Mouse (Mus musculus): Measurements from ENCODE around the gene Scamp5. TPM values are rescaled to one million over a fixed set of nuclear protein-coding genes. Genes with fewer than 3 reads are reported as not detected.

The Scamp5 gene
- polyA plus RNA-seq (2015; fragmentation: Illumina TruSeq; extraction: RNeasy Lipid Tissue Mini Kit (QIAGEN cat#74804); ENCODE audit: low read depth, low replicate concordance): 344 TPM

GRCm38 (mm10) chr9:57467896-57468549, at the start of gene Scamp5:
Gene Scamp5, minus strand, starts transcription at chr9:57468060.

GRCm38 (mm10) chr9:57503622-57504380, 35.9 kb upstream of the Scamp5 start, which contains the start of gene Rpp25:
Gene Rpp25, plus strand, starts transcription at chr9:57504026.

DNA sequence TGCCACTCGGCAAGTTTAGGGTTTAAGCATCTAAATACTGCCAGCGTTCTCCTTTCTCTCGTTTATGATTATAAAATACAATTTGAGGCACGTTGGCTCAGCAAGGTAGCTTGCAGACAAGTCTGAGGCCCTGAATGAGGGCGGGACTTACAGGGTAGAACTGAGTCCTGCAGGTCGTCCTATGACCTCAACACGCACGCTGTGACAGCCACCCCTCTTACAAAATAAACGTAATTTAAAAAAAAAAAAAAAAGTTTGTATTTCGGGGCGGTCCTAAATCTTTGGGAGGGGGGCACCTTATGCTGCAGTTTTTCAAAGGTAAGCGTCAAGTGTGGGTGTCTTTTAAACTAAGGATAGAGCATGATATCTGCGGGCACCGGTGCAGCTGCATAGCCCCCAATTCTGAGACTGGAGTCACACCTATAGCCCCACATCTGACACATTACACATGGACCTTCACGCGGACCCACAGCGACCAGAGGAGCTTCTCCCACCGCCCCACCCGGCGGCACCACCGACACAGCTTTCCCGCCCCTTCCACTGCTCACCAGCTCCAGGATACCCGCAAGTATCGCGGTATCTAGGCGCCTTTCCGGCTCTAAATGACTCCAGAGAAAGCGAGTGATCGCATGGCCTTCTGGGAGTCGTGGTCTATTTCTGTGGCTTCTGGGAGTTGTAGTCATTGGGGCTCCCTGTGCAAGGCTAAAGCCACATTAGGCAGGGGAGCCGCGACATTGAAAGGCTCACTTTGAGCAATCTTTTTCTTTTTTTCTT, 28.2 kb downstream of the Scamp5 start, which contains the start of gene Ppcdc:
TSS of gene Ppcdc (minus strand) at position 603 of the 774 bp plus-strand sequence.

Other genes starting within 250 kb of the Scamp5 start
- gene Trcg1, start 231.5 kb downstream of the Scamp5 start, polyA plus RNA-seq (2015; fragmentation: Illumina TruSeq; extraction: RNeasy Lipid Tissue Mini Kit (QIAGEN cat#74804); ENCODE audit: low read depth, low replicate concordance): not detected
- 7.5 TPM for gene 1700017B05Rik, start 205.4 kb downstream of the Scamp5 start, polyA plus RNA-seq (2015; fragmentation: Illumina TruSeq; extraction: RNeasy Lipid Tissue Mini Kit (QIAGEN cat#74804); ENCODE audit: low read depth, low replicate concordance)
- gene Ppcdc, start 27.9 kb downstream of the Scamp5 start, polyA plus RNA-seq (2015; fragmentation: Illumina TruSeq; extraction: RNeasy Lipid Tissue Mini Kit (QIAGEN cat#74804); ENCODE audit: low read depth, low replicate concordance): 22.0 TPM
- 25.4 TPM for gene Rpp25, start 36.0 kb upstream of the Scamp5 start, polyA plus RNA-seq (2015; fragmentation: Illumina TruSeq; extraction: RNeasy Lipid Tissue Mini Kit (QIAGEN cat#74804); ENCODE audit: low read depth, low replicate concordance)
- 638 TPM for gene Cox5a, start 53.2 kb upstream of the Scamp5 start, polyA plus RNA-seq (2015; fragmentation: Illumina TruSeq; extraction: RNeasy Lipid Tissue Mini Kit (QIAGEN cat#74804); ENCODE audit: low read depth, low replicate concordance)
- 13.1 TPM for gene Fam219b, start 69.5 kb upstream of the Scamp5 start, polyA plus RNA-seq (2015; fragmentation: Illumina TruSeq; extraction: RNeasy Lipid Tissue Mini Kit (QIAGEN cat#74804); ENCODE audit: low read depth, low replicate concordance)
- gene Mpi, start 84.7 kb upstream of the Scamp5 start, polyA plus RNA-seq (2015; fragmentation: Illumina TruSeq; extraction: RNeasy Lipid Tissue Mini Kit (QIAGEN cat#74804); ENCODE audit: low read depth, low replicate concordance): 71.0 TPM
- 22.4 TPM for gene Scamp2, start 92.9 kb upstream of the Scamp5 start, polyA plus RNA-seq (2015; fragmentation: Illumina TruSeq; extraction: RNeasy Lipid Tissue Mini Kit (QIAGEN cat#74804); ENCODE audit: low read depth, low replicate concordance)
- gene Ulk3, start 121.4 kb upstream of the Scamp5 start, polyA plus RNA-seq (2015; fragmentation: Illumina TruSeq; extraction: RNeasy Lipid Tissue Mini Kit (QIAGEN cat#74804); ENCODE audit: low read depth, low replicate concordance): 26.8 TPM
- gene Cplx3, start 138.2 kb upstream of the Scamp5 start, polyA plus RNA-seq (2015; fragmentation: Illumina TruSeq; extraction: RNeasy Lipid Tissue Mini Kit (QIAGEN cat#74804); ENCODE audit: low read depth, low replicate concordance): 20.5 TPM
- not detected for gene Lman1l, start 152.7 kb upstream of the Scamp5 start, polyA plus RNA-seq (2015; fragmentation: Illumina TruSeq; extraction: RNeasy Lipid Tissue Mini Kit (QIAGEN cat#74804); ENCODE audit: low read depth, low replicate concordance)
- 32.9 TPM for gene Csk, start 185.6 kb upstream of the Scamp5 start, polyA plus RNA-seq (2015; fragmentation: Illumina TruSeq; extraction: RNeasy Lipid Tissue Mini Kit (QIAGEN cat#74804); ENCODE audit: low read depth, low replicate concordance)
- not detected for gene Cyp1a2, start 215.6 kb upstream of the Scamp5 start, polyA plus RNA-seq (2015; fragmentation: Illumina TruSeq; extraction: RNeasy Lipid Tissue Mini Kit (QIAGEN cat#74804); ENCODE audit: low read depth, low replicate concordance)
- gene Cyp1a1, start 219.9 kb upstream of the Scamp5 start, polyA plus RNA-seq (2015; fragmentation: Illumina TruSeq; extraction: RNeasy Lipid Tissue Mini Kit (QIAGEN cat#74804); ENCODE audit: low read depth, low replicate concordance): not detected
- 11.9 TPM for gene Edc3, start 240.5 kb upstream of the Scamp5 start, polyA plus RNA-seq (2015; fragmentation: Illumina TruSeq; extraction: RNeasy Lipid Tissue Mini Kit (QIAGEN cat#74804); ENCODE audit: low read depth, low replicate concordance)

All from brain, adult 10 weeks (tissue).